Mouse (Mus musculus): Measurements from ENCODE around the gene Wipf2.

DNA sequence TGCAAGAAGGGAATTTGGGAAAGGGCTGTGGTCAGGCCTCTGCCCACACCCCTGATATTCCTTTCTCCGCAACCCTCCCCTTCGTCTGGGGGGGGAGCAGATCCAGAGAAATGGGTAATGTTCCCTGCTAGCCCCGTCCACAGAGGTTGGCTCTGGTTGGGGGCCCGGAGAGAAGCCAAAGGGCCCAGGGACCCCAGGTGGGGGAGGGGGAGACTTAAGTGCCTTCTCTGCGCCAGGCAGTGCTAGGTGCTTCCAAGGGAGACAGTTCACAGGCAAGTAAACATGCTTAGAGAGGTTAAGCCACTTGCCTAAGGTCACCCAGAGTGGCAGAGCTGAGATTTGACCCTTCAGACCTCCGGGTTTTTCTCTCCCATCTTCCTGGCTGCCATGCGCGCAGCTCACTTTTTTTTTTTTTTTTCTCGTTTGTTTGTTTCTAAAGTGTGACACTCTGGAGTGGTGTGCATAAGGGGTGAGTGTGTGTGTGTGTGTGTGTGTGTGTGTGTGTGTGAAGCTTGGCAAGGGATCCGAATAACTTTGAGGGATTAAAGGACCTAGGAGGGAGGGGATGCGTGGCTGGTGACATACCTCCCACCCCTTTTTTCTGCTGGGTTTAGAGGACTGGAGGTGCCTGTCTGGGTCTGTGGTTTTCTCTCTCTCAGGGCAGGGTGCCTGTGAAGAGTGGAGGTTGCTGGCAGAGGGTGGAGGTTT is 81.6 kb downstream of the Wipf2 start:
- TF ChIP-seq CTCF (conservative IDR thresholded peaks at IDR 0.05; ENCODE audit: insufficient read depth, insufficient read length, low read depth, low read length) (no peak), POLR2A (IDR thresholded peaks at IDR 0.05; ENCODE audit: low read depth, low read length) (no peak)
